Mouse (Mus musculus): Measurements from ENCODE around the gene Ccdc96. TPM values are rescaled to one million over a fixed set of nuclear protein-coding genes. Genes with fewer than 3 reads are reported as not detected.

The Ccdc96 gene
- total and polyA plus RNA-seq, 2 experiments from 2014 or later, result 2.2 to 2.4 TPM

DNA sequence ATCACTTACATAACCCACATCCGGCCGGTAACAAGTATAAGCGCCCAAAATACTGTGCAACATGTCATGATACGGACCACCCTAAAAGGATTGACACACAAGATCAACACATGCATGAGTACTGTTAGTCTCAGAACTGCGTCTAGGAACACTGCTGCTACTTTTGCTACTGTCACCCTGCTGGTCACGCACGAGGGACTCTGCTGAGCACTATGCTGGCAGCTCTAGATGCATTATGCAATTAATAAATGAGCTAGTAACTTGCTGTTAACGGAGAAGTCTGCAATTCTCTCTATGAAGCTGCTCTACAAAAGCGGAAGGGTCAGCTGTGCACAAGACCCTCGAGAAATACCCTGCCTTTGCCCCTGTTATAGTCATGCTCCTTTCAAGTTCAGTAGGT, 24.0 kb downstream of the Ccdc96 start:
- H3K36me3 ChIP-seq (ENCODE audit: insufficient read depth), result peaks cover 93% of the 10 kb centered on the region
- no peak overlapping the region for H3K9ac ChIP-seq
- no peaks in the 10 kb centered on the region for H3K27me3 ChIP-seq (ENCODE audit: insufficient read depth, low read length)
- H3K27ac ChIP-seq (ENCODE audit: low read depth, low read length), result no peak overlapping the region
- DNase-seq, result no peak
- no peaks in the 10 kb centered on the region for H3K9me3 ChIP-seq (ENCODE audit: low read length)
- no peak overlapping the region for H3K4me3 ChIP-seq (ENCODE audit: low read depth, low read length)
- TF ChIP-seq CTCF (IDR thresholded peaks at IDR 0.05; ENCODE audit: low read depth), result no peak
- no peak for ATAC-seq
- 94% methylated on average over 10 of the region's 10 CpGs for WGBS
- no peak overlapping the region for H3K4me2 ChIP-seq (ENCODE audit: low read depth)
- no peaks in the 10 kb centered on the region for H3K4me1 ChIP-seq (ENCODE audit: insufficient read depth)

DNA sequence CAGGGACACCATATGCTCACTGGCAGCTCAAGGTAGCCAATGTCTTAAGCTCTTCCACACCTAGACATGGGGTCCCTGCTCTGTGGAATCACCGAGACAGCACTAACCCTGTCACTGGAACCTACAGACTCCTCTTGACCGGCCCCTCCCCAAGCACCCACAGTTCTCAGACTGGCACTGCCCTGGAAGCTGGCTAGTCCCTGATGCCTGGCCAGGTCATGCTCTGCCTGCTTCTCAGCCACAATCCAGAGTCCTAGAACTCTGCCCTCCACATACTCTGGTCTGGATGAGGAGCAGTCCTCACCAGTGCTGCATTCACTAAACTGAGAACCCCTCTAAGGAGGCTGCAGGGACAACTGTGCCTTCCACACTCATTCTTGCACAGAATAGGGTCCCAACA, 26.6 kb downstream of the Ccdc96 start:
- ATAC-seq, result no peak
- Histone ChIP-seq H3K4me1 (ENCODE audit: insufficient read depth) (no peaks in the 10 kb centered on the region), H3K9me3 (ENCODE audit: low read length) (no peaks in the 10 kb centered on the region), H3K36me3 (ENCODE audit: insufficient read depth) (peaks cover 89% of the 10 kb centered on the region), H3K27me3 (ENCODE audit: insufficient read depth, low read length) (no peaks in the 10 kb centered on the region), H3K27ac (ENCODE audit: low read depth, low read length) (no peak overlapping the region), H3K4me2 (ENCODE audit: low read depth) (no peak overlapping the region), H3K9ac (no peak overlapping the region), H3K4me3 (ENCODE audit: low read depth, low read length) (no peak overlapping the region)
- no peak for DNase-seq
- WGBS, result 100% methylated on average over 2 of the region's 2 CpGs
- TF ChIP-seq CTCF (IDR thresholded peaks at IDR 0.05; ENCODE audit: low read depth), result no peak

DNA sequence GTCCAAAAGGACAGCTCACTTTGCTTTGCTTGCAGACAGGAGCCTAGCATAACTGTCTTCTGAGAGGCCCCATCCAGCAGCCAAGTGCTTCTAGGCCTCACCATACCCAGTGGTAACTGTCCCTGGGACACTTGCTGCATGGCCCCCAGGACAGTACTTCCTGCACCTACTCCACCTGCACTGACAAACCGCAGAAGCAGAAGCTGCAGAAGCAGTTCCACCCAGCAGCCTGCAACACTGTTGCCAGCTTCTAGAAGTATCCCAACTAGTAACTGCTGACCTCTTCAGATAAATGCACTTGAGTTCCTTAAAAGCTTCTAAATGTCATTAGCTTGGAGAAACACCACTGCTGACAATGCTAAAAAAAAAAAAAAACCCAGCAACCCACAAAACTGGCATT, 30.7 kb downstream of the Ccdc96 start:
- DNase-seq, result no peak
- TF ChIP-seq CTCF (IDR thresholded peaks at IDR 0.05; ENCODE audit: low read depth), result no peak

DNA sequence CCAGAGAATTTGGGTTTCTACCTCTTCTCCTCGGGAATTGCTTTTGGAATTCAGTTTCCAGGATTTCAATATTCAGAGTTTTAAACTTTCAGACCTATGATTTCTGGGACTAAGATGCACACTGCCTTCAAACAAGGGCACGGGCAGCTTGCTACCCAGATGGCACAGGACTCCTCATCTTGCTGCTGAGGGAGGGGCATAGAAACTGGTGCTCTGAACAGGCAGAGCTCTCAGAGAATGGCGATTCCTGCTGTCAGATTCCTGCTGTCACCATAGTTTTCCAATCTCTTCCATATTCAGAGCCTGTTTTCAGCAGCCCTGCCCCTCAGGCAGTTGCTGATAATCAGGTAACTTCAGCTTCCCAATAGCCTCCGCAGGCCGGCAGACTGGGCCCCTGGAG, 31.2 kb downstream of the Ccdc96 start:
- H3K4me2 ChIP-seq (ENCODE audit: low read depth), result no peak overlapping the region
- ATAC-seq (peak; percentile 34; the same call in 1 of the 2 replicates), DNase-seq (peak; percentile 3)
- no peak overlapping the region for H3K4me3 ChIP-seq (ENCODE audit: low read depth, low read length)
- no peaks in the 10 kb centered on the region for H3K9me3 ChIP-seq (ENCODE audit: low read length)
- no peaks in the 10 kb centered on the region for H3K4me1 ChIP-seq (ENCODE audit: insufficient read depth)
- TF ChIP-seq CTCF (IDR thresholded peaks at IDR 0.05; ENCODE audit: low read depth), result no peak
- H3K36me3 ChIP-seq (ENCODE audit: insufficient read depth), result peaks cover 94% of the 10 kb centered on the region
- no peak overlapping the region for H3K9ac ChIP-seq
- no peak overlapping the region for H3K27ac ChIP-seq (ENCODE audit: low read depth, low read length)
- no peaks in the 10 kb centered on the region for H3K27me3 ChIP-seq (ENCODE audit: insufficient read depth, low read length)
- 75% methylated on average over 5 of the region's 5 CpGs for WGBS

More for the DNA sequence above, 30.7 kb downstream of the Ccdc96 start:
- Histone ChIP-seq H3K27me3 (ENCODE audit: insufficient read depth, low read length) (no peaks in the 10 kb centered on the region), H3K9ac (no peak overlapping the region), H3K4me3 (ENCODE audit: low read depth, low read length) (no peak overlapping the region), H3K27ac (ENCODE audit: low read depth, low read length) (no peak overlapping the region), H3K4me2 (ENCODE audit: low read depth) (no peak overlapping the region), H3K9me3 (ENCODE audit: low read length) (no peaks in the 10 kb centered on the region), H3K36me3 (ENCODE audit: insufficient read depth) (peaks cover 93% of the 10 kb centered on the region), H3K4me1 (ENCODE audit: insufficient read depth) (no peaks in the 10 kb centered on the region)
- WGBS, result 92% methylated on average over 1 of the region's 1 CpGs
- no peak for ATAC-seq

- Histone ChIP-seq H3K9ac (no peak overlapping the region), H3K9me3 (ENCODE audit: low read length) (no peaks in the 10 kb centered on the region), H3K27ac (ENCODE audit: low read depth, low read length) (no peak overlapping the region), H3K4me3 (ENCODE audit: low read depth, low read length) (no peak overlapping the region), H3K4me1 (ENCODE audit: insufficient read depth) (no peaks in the 10 kb centered on the region), H3K4me2 (ENCODE audit: low read depth) (no peak overlapping the region), H3K36me3 (ENCODE audit: insufficient read depth) (peaks cover 86% of the 10 kb centered on the region), H3K27me3 (ENCODE audit: insufficient read depth, low read length) (no peaks in the 10 kb centered on the region)
- ATAC-seq (no peak), DNase-seq (no peak)
- TF ChIP-seq CTCF (IDR thresholded peaks at IDR 0.05; ENCODE audit: low read depth), result no peak
- 85% methylated on average over 3 of the region's 3 CpGs for WGBS
Observed at GRCm38 (mm10) chr5:36517596-36517995, 33.2 kb downstream of the Ccdc96 start.

DNA sequence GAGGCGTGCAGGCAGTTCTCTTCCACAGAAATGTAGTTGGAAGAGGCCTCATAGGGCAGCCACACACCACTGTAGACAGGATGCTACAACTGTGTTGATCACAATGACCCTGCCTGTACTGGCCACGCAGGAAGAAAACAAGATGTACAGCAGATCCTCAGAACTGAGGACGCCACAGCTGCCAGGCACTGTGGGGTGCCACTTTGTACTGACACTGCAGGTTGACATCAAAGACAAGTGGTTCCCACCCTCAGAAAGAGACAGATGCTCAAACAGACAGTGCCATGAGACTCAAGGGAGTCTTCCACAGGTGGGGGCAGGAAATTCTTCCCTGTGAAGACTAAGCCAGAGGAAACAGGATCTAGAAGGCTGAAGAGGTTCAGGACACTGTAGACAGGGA, 35.4 kb downstream of the Ccdc96 start:
- H3K27me3 ChIP-seq (ENCODE audit: insufficient read depth, low read length), result no peaks in the 10 kb centered on the region
- no peak for TF ChIP-seq CTCF (IDR thresholded peaks at IDR 0.05; ENCODE audit: low read depth)
- H3K27ac ChIP-seq (ENCODE audit: low read depth, low read length), result no peak overlapping the region
- no peaks in the 10 kb centered on the region for H3K9me3 ChIP-seq (ENCODE audit: low read length)
- ATAC-seq, result no peak
- no peaks in the 10 kb centered on the region for H3K4me1 ChIP-seq (ENCODE audit: insufficient read depth)
- no peak overlapping the region for H3K9ac ChIP-seq
- H3K4me2 ChIP-seq (ENCODE audit: low read depth), result no peak overlapping the region
- no peak for DNase-seq
- H3K4me3 ChIP-seq (ENCODE audit: low read depth, low read length), result no peak overlapping the region
- peaks cover 88% of the 10 kb centered on the region for H3K36me3 ChIP-seq (ENCODE audit: insufficient read depth)
- WGBS, result 68% methylated on average over 3 of the region's 3 CpGs

DNA sequence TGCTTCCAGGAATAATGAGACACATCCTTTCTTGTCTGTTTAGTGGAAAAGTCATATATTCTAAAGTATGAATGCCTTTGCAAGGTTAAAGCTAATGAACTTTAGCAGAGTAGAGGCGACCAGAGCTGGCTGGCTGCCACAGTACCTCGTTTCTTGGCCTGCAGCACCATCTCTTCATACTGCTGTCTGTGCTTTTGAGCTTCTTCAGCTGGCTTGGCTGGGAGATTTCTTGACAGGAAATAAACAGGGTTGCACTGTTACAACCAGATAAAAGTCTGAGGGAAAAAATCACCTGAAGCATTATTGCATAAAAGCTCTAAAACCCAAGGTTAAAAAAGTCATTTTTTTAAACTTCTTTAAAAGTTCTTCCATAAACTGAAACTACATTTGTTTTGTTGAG, 38.4 kb downstream of the Ccdc96 start:
- peaks cover 4% of the 10 kb centered on the region; the same call in 1 of the 2 replicates for H3K4me1 ChIP-seq (ENCODE audit: insufficient read depth)
- H3K9ac ChIP-seq, result no peak overlapping the region
- ATAC-seq (no peak), DNase-seq (no peak)
- H3K4me2 ChIP-seq (ENCODE audit: low read depth), result no peak overlapping the region
- no peak for TF ChIP-seq CTCF (IDR thresholded peaks at IDR 0.05; ENCODE audit: low read depth)
- no peaks in the 10 kb centered on the region for H3K27me3 ChIP-seq (ENCODE audit: insufficient read depth, low read length)
- 55% methylated on average over 2 of the region's 2 CpGs for WGBS
- no peak overlapping the region for H3K4me3 ChIP-seq (ENCODE audit: low read depth, low read length)
- H3K27ac ChIP-seq (ENCODE audit: low read depth, low read length), result no peak overlapping the region
- peaks cover 62% of the 10 kb centered on the region for H3K36me3 ChIP-seq (ENCODE audit: insufficient read depth)
- no peaks in the 10 kb centered on the region for H3K9me3 ChIP-seq (ENCODE audit: low read length)
